Mouse (Mus musculus) adrenal gland, postnatal 4 days (tissue): ENCODE data around the gene Adgrg5. TPM values are rescaled to one million over a fixed set of nuclear protein-coding genes. Genes with fewer than 3 reads are reported as not detected.

Experiments
- DNase-seq, 2 experiments: peaks; one replicate each; pipeline ENCODE4 v3.0.0; 2021 to 2022; ENCODE audit warnings: low spot score in 2 of 2, mixed read lengths in 2 of 2
- total RNA-seq, 2 experiments: library from RNA; stranded (reverse); gene quantifications; 2 replicates each; pipeline ENCODE4 v1.2.3; 2021

Adgrg5 gene
- total RNA-seq, 2 experiments from 2014 or later, result 0.28 to 0.42 TPM

- DNase-seq, result no peak
These were observed 6.6 kb upstream of the Adgrg5 start for GRCm38 (mm10) chr8:94916960-94917324.

DNA sequence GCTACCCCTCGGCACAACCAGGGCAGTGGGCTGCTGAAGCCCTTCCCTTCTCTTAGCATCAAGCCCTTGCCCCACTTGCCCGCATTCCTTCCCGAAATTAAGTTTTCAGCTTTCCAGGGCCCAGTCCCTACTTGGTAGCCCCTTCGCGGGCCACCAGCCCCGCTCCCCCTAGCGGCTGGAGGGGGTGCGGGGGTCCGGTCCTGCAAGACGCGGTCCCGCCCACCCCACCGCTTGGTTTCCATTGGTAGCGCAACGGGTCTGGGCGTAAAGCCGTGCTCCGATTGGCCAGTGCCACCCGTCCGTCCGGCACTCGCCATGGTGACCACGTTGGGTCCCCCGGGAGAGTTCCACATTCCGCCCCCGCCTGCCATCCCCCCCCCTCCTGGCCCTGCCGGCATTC, 6.1 kb upstream of the Adgrg5 start:
- peak; percentile 82 to 90 for DNase-seq

- DNase-seq, result peak in 1 of 2 experiments; percentile 46
These were observed 5.5 kb upstream of the Adgrg5 start, which contains the start of gene Ccdc102a for GRCm38 (mm10) chr8:94917851-94918495. Ccdc102a (minus strand) TSS chr8:94918098.

DNA sequence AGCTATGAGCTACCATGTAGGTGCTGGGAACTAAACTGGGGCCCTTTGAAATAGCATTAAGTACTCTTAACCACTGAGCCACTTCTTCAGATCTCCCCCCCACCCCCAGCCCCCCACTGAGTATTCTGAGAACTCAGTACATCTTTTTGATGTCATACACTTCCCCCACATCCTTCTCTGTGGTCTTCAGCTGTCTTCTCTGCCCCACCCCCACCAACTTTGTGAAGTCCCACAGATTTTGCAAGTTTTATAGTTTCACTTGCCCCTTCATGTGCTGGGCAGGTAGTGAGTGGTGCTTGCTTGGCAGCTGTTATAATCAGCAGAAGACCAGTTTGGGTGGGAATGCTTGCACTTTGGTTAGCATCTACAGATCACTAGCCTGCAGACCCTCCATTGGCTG, 4.2 kb upstream of the Adgrg5 start:
- no peak for DNase-seq

DNA sequence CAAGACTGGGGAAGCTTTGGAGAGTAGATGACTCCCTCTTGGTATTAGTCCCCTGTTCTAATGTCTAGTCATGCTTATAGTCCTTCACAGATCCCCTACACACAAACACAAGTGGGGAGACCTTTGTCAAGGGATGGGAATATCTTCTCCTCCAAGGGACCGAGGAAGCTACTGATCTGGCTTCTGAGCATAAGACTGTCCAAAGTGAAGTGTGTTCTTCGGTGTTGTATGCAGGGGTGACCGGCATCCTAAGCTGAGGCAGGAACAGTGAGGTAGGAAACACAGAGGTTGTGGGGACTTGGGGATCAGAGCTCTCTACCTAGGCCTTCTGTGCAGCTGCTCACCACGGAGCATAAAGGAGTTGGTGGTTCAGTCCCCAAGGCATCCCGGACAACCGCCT, 1.3 kb upstream of the Adgrg5 start:
- DNase-seq, result no peak

- no peak for DNase-seq
These were observed 892 bp upstream of the Adgrg5 start for GRCm38 (mm10) chr8:94922602-94923001.

DNA sequence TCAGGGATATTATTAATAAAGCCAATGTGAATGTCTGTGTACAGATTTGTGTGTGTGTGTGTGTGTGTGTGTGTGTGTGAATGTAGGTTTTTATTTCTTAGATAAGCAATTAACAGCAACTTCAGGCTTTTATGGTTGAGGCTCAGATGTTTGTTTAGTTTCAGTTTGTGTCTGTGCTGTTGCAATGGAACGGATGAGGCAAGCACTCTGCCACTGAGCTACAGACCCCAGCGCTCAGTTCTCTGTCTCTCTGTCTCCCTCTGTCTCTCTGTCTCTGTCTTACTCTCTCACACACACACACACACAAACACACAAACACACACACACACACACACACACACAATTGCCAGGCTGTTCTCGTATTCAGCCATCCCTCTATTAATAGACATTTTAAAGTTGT, 4.7 kb downstream of the Adgrg5 start:
- DNase-seq, result no peak

- no peak for DNase-seq
These were observed 10.4 kb downstream of the Adgrg5 start for GRCm38 (mm10) chr8:94933918-94934317.

- no peak for DNase-seq
These were observed 11.7 kb downstream of the Adgrg5 start for GRCm38 (mm10) chr8:94935172-94935571.

- DNase-seq, result peak; percentile 37 to 42
These were observed 19.1 kb downstream of the Adgrg5 start for GRCm38 (mm10) chr8:94942566-94942965.

DNA sequence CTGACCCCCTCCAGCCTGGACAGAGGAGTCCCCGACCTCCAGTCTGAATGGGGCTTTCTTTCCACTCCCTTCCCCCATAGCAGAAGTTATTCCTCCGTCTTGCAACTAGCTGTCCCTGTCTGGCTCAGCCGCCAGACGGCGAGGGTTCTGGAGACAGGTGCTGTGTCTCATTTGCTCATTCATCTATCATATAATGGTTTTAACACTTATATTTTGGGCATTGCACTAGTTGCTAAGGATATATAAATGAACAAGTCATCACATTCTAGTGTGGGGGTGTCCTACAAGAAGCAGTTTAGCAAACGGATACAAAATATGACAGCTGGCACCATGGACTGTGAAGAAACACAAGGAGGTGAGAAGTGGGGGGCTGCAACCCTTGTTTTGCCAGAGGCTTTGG, 21.7 kb downstream of the Adgrg5 start:
- no peak for DNase-seq

DNA sequence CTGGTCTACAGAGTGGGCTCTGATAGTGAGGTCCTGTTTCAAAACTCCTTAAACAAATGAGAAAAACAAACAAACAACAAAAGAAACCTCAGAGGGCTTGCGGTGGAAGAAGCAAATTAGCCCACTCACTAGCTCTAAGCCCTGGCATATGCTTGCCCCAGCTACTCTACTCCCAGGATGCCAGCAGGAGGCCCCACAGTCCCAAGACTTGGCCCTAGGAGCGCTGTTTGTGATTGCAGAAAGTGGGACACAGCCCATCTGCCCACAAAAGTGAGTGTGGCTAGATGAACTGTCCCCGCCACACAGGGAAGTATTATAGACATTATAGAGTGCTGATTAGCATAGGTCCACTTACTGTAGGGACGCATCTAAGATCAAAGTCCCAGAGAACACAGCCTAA, 24.9 kb downstream of the Adgrg5 start:
- DNase-seq, result no peak

DNA sequence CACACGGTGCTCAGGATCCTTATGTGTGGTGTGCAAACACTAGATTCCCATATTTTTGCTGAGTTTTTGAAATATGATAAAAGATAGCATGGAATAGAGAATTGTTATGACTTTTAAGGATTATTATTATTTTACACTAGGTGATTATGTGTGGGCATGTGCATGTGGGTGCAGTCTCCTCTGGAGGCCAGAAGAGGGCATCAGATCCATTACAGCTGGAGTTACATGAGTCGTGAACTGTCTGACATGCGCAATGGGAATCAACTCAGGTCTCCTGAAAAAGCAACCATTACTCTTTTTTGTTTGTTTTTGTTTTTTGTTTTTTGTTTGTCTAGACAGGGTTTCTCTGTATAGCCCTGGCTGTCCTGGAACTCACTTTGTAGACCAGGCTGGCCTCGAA, 25.5 kb downstream of the Adgrg5 start:
- DNase-seq, result no peak

- peak; percentile 31 to 41 for DNase-seq
These were observed 26.6 kb downstream of the Adgrg5 start for GRCm38 (mm10) chr8:94950046-94950445.

DNA sequence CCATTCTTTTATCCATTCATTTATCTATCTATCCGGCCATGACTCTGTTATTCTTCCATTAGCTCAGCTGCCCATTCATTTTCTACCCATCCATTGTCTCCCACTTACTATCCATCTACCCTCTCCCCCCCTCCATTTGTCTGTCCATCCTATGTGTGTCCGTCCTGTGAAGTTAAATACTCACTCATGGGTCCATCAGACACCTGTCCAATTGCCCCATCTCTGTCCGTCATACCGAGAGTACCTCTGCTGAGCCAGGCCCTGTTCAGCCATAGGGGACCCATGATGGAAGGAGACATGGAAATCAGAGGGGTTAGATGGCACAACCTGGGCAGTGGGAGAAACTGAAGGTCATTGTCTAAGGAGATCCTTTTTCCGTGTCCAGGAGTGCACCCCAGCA, 27.0 kb downstream of the Adgrg5 start:
- DNase-seq, result no peak

DNA sequence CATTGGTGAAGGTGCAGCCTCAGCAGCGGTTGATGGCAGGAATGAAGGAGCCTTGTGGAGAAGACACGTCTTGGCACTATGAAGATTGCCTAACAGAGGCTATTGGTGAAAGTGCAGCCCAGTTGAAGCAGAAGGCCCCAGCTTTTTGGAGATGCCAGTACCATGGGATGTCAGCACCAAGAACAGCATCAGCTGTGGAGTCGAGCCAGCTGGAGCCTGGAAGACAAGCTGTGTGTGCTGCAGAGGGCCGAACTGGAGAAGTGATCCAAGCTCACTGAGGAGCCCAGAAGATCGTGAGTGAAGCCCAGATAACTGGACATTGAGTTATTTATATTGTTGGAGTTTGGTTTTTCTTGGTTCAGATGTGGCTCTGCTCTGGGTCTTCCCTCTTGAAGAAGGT, 28.6 kb downstream of the Adgrg5 start:
- no peak for DNase-seq

GRCm38 (mm10) chr8:94953624-94954367, 30.3 kb downstream of the Adgrg5 start:
- DNase-seq, result no peak

GRCm38 (mm10) chr8:94954368-94954737, 30.9 kb downstream of the Adgrg5 start:
- DNase-seq, result no peak

DNA sequence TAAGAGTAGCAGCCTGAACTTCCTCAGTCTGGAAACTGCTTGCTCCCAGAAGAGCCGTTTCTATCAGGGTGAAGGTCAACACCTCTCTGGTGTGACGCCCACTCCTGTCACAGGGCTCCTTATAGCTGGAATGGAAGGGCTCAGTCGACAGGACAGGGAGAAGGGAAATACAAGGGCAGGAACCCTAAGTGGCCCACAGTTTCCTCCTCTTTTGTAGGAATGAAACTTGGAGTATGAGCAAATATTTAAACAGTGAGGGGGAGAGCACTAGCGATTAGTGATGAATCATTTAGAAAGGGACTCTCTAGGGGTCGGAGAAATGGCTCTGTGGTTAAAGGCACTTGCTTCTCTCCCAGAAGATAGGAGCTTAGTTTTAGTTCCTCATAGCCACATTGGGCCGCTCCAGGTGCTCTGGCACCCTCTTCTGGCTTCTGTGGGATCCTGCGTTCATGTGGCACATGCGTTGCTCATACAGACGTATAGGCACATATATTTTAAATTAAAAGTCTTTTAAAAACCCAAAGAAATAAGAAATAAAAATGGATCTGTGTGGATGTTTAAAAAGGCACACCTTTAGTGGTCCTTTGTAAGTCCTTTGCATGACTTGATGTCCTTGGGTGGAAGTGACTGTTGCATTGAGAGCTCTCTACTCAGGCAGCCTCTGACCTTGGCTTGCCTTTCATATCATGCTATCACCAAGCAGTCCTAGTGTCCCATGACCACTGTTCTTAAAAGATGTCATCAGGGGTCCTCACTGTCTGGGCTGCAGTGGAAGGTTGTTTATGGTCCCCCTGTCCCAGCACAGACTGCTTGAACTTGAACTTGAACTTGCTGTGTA, 31.6 kb downstream of the Adgrg5 start:
- DNase-seq, result no peak

DNA sequence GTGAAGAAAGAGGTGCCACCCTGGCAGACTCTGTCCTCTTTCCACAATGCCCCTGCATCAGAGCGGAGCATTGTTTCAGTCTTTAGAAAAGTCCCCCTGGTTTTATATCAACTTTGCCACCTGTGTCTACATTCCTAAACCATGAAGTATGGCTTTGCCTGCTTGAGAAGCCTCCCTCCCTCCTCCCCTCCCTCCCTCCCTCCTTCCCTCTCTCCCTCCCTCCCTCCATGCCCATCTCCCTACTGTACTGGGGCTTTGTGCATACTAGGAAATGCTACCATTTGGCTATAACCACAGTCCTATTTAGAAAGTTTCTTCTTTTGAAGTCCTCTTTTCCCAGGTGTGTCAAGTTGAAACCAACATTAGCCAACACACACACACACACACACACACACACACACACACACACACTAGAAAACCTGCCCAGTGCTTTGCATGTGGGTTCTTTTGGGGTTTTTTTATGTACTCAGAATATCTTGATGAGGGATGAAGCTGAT, 32.6 kb downstream of the Adgrg5 start:
- DNase-seq, result no peak

DNA sequence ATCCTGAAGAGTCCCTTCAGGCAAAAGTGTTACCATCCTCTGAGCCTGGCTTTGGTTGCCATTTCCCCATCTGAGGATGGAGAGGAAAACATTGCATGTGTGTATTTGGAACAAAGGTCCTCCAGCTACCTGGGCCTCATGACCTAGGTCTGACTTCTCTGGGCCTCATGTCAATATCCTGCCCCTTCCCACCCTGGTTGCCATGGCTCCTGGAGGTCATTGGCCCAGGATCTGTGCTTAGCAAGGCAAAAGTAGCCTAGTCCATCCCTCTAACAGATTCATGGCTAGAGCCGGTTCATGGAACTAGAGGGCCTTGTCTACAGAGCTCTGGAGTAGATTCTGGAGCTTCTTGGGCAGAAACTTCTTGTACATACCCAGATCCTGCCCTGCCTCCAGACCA, 38.7 kb downstream of the Adgrg5 start:
- DNase-seq, result no peak

- no peak for DNase-seq
These were observed 41.3 kb downstream of the Adgrg5 start for GRCm38 (mm10) chr8:94964828-94965227.
